ENCODE assay signal across 24 mouse cellular contexts in genomic region chr12:86435651-86436050, GRCm38 (mm10).
"Had no signal": no experiment of that assay in that cellular context is flagged by ENCODE, and none has a peak within 500 bp of the region (broad histone marks: within the 10 kb centered on the region; RNA-seq: fewer than 3 reads in every experiment).

No protein-coding gene starts in this region.

- ATAC-seq: hindbrain, embryonic 16.5 days; inflammation-experienced regulatory T-cells, adult 6 months; intestine, embryonic 15.5 days; intestine, postnatal 0 days had no signal

- H3K9ac ChIP-seq: heart, embryonic 12.5 days; hindbrain, embryonic 12.5 days; hindbrain, embryonic 14.5 days; intestine, embryonic 15.5 days; limb, embryonic 12.5 days; liver, embryonic 13.5 days had no signal

- H3K9me3 ChIP-seq: heart, embryonic 10.5 days; heart, embryonic 12.5 days; hindbrain, embryonic 10.5 days; hindbrain, embryonic 12.5 days; intestine, embryonic 15.5 days; limb, embryonic 10.5 days; limb, embryonic 12.5 days; liver, embryonic 13.5 days had no signal

- H3K27ac ChIP-seq: heart, embryonic 10.5 days; hindbrain, embryonic 10.5 days; hindbrain, embryonic 12.5 days; hindbrain, embryonic 14.5 days; intestine, embryonic 15.5 days; layer of hippocampus, adult 2 months; left cerebral cortex, adult 2 months; limb, embryonic 10.5 days; limb, embryonic 12.5 days; liver, embryonic 13.5 days had no signal

- H3K36me3 ChIP-seq: heart, embryonic 10.5 days; heart, embryonic 12.5 days; hindbrain, embryonic 10.5 days; hindbrain, embryonic 12.5 days; intestine, embryonic 15.5 days; limb, embryonic 10.5 days; limb, embryonic 12.5 days; liver, embryonic 13.5 days had no signal

- H3K4me1 ChIP-seq: intestine, embryonic 15.5 days; limb, embryonic 12.5 days; liver, embryonic 13.5 days had no signal

- DNase-seq: gastrocnemius, postnatal 14 days; heart, adult 18-20 months; heart, postnatal 10 days; heart, postnatal 4 days; kidney, adult 18-20 months; kidney, adult 8-10 months; kidney, postnatal 10 days; kidney, postnatal 4 days; liver; liver, embryonic 13.5 days had no signal

- H3K27me3 ChIP-seq: heart, embryonic 12.5 days; intestine, embryonic 15.5 days; liver, embryonic 13.5 days had no signal

- H3K4me3 ChIP-seq: heart, embryonic 10.5 days; heart, embryonic 12.5 days; hindbrain, embryonic 10.5 days; hindbrain, embryonic 12.5 days; intestine, embryonic 15.5 days; layer of hippocampus, adult 2 months; left cerebral cortex, adult 2 months; limb, embryonic 10.5 days; limb, embryonic 12.5 days; liver, embryonic 13.5 days had no signal

- H3K4me2 ChIP-seq: heart, embryonic 12.5 days; hindbrain, embryonic 12.5 days; hindbrain, embryonic 14.5 days; intestine, embryonic 15.5 days; limb, embryonic 12.5 days; liver, embryonic 11.5 days; liver, embryonic 13.5 days had no signal
